Mouse (Mus musculus): ENCODE data around the gene Mapk12.
A peak's percentile ranks its signal among the peaks of the same experiment; 100 is the strongest.

Mapk12 gene

DNA sequence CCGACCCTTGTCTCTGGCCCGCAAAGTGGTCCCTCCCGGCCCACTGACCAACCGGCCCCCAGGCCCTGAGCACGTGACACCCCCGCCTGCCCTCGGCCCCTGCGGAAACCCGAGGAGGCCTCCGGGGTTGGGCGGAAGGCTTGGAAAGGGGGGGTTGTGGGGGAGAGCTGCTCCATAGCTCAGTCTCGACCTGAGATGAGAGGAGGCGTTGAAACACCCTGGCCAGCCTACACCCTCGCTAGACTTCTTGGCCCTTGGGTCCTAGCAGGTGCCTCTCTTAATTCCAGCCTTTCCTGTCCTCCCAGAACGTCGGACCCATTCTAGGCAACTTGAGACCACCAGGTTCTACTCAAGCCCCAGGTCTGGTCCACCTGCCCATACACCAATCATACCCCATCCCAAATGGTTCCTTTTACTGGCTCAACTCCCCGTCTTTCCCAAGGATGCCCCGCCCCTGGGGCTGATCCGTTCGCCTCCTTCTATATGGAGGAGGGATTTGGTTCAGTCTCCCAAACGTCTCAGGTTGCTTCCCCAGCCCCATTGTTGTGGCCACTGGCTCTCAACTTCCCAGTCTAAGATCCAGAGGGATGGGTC is at the start of gene Mapk12:
Gene Mapk12, minus strand, starts transcription at position 45 of the 594 bp plus-strand sequence.
- peak; percentile 74 for DNase-seq

DNA sequence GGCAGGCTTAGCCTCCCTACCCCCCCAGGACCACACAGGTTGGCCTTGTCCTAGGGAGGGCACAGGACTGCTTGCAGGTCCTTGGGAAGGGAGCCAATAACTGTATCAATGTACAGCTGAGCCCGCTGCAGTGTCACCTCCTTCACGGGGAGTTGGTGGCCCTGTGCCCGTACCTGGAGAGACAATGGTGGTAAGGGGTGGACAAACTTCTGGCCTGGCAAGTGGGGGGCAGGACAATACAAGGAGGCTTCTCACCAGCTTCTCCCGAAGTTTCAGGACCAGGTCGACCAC is 44.4 kb upstream of the Mapk12 start:
- DNase-seq, result no peak

DNA sequence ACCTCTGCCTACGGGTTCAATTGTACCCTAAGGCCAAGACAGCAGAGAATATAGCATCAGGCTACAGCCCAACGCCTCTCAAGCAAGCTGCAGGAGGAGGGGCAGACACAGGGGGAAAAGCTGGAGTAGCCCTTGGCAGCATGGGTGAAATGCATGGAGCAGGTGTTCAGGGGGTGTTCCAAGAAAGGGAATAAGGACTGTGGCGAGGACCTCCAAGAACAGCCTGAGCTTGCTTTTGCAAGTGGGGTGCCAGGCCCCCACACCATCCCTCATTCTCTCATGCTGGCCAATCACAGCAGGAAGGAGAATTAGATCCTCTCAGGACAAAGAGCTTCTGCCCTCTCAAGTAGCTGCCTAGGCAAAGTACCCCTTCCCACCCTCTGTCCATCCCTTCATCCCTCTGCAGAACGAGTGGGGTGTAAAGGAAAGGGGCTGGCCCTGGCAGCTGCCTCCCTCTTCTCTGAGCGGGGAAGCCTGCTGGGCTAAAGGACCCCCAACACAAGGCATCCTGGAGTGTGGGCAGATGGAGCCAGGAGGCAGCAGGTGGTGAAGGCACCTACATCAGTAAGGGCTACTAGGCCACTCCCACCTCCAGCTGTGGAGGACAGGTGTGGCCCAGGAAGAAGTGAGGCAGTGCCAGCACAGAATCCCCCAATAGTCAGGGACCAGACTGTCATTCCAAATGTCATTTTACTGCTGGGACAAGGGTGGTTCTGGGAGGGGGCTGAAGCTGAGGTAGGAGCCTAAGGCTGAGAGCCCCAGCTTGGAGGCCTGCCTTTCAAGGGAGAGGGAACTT is 43.8 kb upstream of the Mapk12 start:
- no peak for DNase-seq

DNA sequence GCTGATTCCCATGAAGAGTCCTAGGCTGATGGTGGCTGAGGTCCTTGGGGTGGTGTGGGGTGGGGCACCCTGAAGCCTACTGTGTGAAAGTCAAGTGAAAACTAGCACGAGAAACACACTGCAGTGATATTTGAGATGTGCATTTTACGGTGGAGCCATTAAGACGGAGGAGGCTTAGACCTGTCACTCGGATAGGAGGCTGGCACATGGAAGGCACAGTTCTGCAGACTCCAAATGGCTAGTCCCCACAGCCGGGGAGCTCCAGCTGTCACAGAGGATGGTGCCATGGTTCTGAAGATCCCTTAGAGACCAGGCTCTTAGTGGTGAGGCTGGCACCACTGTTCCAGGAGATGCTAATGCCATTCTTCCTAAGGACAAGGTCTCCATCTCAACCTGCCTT is 42.3 kb upstream of the Mapk12 start:
- DNase-seq, result peak; percentile 5

DNA sequence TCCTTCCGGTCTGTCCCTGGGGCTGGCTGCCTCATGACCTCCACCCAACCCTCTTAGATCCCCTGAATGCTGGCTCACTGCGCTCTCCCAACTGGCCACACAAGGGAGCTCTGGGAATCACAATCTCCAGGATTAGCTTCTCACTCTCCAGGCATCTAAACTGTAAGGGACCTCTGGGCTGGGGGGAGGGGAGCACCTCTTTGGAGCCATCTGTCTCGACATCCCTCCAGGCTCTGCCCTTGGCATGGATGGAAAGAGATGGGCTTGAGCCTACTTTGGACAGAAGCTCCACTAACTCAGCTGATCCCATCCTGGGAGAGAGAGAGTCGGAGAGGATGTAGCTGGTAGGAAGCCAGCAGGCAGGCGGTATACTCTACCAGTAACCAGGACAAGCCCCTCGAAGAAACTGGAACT is 41.8 kb upstream of the Mapk12 start:
- peak; percentile 89 for DNase-seq

DNA sequence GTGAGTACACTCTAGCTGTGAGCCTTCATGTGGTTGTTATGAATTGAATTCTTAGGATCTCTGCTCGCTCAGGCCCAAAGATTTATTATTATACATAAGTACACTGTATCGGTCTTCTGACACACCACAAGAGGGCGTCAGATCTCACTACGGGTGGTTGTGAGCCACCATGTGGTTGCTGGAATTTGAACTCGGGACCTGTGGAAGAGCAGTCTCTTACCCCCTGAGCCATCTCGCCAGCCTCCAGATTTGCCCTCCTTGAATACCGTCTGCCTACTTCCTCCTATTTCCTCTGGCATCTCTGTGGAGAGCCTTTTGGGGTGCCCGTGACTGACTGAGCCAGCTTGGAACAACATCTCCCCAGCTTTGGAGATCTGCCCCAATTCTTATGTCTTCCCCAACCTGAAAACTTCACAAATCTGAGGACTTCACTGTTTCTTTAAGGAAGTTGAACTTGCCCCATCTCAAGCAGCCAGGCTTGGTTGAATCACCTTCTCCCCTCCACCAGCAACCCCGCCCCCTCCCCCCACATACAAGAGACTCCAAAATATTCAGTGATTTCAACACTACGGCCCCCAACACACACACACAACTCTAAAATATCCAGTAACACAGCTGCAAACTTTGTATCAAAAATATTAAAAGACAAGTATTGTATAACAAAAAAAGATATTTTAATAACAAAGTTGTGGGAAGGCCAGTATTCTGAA is 41.2 kb upstream of the Mapk12 start:
- DNase-seq, result no peak

DNA sequence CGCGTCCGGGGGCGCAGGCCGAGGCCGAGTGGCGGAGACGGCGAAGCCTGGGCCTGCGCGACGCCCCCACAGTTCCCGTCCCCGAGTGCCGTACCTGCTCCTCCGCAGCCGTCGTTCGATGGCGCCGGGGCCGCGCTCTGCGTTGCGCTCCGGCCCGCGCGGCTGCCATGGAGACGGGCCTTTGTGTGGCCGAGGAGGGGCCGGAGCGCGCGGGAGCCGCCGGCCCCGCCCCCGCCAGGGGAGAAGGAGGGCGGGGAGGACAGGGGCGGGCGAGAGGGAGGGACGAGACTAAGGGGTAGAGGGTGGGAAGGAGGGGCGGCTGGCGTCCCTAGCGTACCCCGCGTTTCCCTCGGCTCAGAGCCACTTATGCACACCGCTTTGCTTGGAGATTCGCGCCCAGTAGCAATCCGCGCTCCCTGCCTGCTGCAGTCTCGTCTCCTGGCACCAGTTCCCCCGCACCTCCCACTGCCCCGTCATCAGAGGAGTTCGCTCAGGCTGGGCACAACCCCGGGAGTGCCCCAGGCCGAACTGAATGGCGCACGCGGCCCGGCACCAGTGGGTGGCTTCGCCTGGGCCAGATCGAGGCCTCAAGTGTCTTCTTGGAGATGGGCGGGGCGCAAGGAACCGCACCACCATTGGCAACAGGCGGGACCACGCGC is 40.2 kb upstream of the Mapk12 start, which contains the start of gene Plxnb2:
Gene Plxnb2, minus strand, starts transcription at position 218 of the 659 bp plus-strand sequence.
- peak; percentile 94 for DNase-seq

DNA sequence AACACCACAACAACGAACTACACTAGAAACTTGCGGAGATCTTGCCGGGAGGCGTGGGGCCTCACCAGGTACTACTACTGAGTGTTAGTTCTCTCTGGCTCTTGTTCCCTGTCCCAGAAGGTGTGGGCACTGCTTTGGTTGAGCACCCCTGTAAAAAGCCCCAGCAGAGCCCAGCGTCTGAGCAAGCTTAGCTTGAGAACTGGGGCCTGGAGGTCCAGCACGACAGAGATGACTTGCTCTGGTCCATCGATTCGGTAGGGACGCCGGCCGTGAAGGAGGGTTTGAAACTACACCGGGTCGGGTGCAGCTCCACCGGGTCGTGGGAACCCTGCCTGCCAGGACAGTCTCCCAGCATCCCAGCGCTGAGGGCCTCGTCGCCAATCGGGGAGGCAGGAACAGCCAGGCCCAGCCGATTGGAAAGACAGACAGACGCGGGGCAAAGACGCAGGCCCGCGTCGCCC is 39.6 kb upstream of the Mapk12 start:
- no peak for DNase-seq

DNA sequence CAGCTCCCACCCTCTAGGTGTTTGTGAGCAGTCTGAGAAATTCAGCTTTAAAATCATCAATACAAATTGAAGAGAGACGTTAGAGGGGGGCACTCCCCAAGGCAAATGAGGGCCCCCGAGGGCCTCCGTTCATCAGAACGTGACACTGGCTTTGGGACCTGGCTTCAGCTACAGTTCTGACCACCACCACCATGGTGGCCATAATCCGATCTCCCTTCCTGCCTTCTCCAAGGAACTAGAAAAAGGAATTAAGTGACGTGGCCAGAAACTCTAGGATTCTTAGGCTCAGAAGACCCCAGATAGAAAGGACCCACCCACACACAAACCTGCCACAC is 39.1 kb upstream of the Mapk12 start:
- DNase-seq, result no peak

DNA sequence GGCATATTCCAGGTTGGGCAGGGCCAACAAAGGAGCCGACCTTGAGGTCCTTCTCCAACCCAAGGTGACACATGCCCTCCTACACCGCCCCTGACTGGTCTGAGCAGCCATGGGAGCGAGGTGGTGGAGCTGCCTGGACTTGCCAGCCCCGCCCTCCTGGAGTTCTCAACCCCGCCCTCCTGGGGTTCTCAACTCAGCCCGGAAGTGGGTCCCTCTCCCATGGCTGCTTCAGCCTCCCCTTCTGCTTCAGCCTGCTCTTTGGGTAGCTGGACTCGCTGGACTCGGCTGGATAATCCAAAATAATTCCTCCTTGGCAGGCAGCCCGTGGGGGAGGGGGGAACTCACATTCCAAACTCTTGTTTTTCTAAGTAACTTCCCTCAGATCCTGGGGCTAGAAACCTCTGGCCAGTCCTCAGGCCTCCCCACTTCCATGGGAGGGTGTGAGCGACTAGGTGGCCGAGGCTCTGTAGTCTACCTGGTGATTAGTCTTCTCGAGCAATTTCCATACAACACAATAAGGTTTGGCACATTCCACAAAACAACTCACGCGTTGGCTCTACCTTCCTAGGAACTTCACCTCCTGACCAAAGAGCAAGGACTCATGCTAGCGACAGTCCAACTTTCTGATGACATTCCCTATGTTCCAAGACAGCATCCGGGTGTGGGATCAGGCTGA is 38.6 kb upstream of the Mapk12 start:
- DNase-seq, result peak; percentile 85

DNA sequence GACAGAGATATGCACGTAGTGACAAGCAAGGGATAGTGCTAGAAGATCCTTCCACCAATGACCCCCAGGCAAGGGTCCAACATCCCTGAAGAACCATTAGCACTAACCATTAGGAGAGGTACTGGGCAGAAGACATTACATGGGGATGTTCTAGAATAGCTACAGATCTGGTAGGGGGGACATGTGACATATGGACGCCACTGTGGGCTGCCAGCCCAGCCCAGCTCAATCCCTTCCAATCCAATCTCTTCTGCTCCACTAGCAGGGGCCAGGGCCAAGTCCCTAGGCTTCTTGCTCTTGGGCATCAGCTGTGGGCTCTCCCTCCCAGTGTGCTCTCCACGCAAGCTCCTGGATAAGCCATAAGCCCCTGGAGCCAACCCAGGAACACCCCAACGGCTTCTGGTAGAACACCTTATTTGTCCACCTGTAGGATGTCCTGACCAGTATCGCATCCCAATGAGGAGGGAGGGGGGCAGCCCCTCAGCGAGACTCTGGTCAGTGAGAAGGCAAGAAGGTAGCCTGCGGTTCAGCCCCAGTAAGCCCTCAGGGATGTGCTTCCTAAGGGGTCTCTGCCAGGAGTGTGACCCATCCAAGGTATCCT is 37.9 kb upstream of the Mapk12 start:
- DNase-seq, result peak; percentile 77

DNA sequence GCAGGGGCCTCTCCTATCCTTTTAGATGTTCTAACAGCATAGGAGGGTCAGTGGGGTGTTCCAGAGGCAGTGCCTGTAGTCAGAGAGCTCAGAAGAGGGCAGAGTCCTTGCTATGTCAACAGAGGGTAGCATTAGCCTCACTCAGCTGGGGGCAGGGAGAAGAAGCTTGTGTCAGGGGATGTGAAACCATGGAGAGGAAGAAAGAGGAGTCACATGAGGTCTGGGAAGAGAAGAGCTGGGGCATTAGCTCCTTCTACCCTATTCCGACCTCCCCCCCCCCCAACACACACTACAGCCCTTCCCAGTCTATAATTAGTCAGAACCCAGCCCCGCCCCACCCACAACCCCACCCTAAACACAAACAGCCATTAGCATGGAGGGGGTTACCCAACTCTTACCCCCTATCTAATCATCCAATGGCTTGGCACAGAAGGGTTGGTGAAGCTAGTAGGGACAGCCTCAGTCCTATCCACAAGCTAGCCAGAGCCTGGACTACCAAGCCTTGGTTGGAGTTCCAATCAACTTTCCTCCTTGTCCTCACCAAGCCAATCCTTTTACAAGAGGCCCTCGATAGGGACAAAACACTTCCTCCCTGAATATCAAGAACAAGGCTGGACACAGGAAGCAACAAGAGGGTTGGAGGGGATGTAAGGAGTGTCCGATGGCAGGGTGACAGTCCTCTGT is 37.2 kb upstream of the Mapk12 start:
- no peak for DNase-seq

DNA sequence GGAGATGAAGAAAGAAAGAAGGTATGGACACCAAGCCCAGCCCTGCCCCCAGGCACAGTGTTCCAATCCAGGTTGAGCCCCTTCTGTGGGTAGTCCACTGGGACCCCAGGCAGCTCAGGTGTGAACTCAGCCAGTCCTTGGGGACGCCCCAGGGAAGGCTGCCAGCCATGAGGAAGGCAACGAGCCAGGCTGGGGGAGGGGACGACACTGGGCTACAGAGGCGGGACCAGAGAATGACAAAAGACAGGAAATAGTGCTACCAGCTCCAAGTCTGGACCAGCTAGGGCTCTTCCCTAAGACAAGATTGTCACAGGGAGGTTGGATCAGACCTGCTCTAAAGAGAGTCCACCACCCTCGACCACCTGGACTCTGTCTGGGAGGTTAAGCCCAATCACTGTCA is 36.6 kb upstream of the Mapk12 start:
- peak; percentile 48 for DNase-seq

DNA sequence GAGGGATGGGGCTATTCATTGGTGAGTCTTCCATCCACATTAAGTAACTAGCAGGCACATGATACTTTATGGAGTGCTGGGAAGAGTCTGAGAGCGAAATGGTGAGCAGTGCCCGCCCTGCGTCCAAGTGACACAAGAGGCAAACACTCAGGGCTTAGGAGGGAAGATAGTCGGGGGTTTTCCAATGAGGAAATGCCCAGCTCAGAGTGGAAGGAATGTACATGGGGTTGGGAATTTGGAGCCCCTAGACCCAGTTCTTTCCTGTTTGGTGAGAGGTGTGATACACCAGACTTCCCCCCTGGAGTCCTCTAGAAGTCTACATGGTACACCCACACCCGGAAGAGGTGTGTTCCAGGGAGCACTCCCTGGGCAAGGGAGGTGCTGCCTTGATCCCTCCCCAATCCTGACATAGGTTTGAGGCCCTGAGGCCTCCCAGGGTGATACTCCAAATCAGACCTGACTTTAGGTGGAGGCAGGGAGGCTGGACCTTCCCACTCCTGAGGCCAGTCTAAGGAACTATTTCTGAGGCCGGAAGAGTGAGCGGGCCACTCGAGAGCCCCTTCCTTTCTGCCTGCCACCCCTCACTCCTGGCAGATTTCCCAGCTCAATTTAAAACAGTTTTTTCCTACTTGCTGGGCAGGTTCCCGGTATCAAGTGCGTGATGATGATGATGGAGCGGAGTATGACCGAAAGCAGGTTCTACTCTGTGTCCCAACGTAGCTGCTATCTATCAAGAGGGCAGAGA is 35.1 kb upstream of the Mapk12 start:
- DNase-seq, result no peak

DNA sequence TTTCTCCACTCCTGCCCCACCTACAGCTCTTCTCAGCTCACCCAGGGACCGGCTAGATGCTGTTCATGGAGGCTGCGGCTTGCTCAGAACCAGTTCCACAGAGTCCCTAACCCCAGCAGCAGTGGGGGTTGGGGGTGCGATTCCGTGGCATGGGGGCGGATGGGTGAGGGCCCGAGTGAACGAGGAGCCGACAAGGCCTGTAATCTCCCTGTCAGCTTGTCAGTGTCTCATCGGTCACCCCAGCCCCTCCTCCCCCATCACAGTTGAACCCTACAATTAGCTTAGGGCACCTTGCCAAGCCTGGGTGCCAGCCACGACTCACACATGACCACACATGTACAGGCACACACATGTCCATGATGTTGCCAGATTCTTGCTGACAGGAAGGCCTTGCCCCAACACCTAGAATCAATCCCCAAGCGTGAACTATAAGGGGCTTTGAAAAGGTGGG is 34.4 kb upstream of the Mapk12 start:
- peak; percentile 36 for DNase-seq

DNA sequence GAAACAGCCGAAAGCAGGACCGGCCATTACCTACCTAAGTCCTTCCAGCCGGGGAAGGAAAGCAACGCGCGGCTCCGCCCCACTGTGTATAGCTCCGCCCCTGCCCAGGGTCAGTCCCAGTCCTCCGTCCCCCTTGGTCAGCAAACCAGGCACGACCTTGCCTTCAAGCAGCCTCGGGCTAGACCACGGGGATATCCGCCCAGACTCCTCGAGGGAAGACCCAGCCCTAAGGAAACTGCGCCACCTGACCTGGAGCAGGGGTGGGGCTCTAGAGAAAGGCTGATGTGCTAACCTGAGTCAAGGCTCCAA is 33.4 kb upstream of the Mapk12 start:
- DNase-seq, result peak; percentile 74

DNA sequence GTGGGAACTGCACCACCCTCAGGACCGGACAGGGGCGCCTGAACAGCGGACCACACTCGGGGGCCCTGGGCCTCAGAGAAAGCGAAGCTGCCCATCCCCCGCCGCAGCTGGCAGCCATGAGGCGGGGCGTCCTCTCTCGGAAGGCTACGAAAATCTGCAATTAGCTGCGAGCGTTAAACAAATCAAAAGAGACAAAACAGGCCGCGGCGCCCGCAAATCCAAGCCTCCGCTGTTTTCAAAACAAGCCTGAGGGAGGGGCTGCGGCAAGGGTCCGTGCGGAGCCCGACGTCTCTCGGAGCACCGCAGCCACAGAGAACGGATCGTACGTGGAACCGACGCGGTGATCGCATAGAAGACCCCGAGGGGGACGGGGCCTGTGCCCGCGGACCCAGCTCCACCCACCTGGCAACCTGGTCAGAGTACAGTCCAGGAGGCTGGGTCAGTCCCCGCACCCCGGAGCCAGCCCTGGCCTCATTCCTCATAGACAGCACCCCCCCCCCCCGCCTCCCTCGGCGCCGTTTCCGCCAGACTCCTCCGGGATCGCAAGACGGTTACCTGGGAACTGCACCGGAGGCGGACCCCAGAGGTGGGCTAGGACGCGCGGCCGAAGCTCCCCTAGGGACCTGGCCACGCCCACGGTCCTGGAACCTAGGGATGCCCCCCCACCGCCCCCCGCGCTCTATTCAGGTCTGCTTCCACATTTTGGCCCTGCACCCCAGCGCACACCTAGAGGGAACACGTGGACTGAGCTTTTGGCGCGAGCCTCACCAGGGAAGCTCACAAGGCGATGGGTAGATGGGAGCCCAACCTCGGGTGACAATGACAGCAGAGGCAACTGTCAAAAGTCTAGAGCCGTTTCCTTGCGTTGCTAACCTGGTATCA is 32.8 kb upstream of the Mapk12 start:
- peak; percentile 82 for DNase-seq

DNA sequence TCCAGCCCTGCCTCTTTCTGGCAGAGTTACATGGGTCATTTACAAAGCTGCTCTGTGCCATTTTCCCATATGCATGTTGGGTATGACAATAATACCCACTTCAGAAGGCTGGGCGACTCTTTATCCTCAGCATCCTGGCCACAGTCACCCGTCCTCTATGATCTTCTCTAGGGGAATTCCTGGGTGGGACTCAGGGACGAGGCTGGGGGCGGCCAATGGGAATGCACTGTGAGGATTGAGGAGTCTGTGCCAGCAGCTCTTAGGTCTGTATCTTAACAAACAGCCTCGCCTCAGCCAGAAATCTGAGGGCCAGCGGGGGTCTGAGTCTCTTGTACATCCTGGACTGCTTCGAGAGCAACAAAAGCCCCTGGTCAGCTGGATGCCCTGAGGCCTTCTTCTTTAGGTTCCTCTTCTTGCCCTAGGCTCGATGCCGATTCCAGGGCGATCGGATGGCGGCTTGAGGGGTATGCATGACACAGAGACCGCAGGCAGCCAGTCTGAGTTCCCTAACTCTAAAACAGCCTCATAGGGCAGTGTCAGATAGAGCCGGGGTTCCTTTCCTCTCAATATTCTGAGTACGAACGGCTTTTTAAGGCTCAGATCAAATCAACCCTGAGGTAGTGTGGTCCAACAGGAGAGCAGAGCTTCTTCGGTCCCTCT is 31.9 kb upstream of the Mapk12 start:
- no peak for DNase-seq

DNA sequence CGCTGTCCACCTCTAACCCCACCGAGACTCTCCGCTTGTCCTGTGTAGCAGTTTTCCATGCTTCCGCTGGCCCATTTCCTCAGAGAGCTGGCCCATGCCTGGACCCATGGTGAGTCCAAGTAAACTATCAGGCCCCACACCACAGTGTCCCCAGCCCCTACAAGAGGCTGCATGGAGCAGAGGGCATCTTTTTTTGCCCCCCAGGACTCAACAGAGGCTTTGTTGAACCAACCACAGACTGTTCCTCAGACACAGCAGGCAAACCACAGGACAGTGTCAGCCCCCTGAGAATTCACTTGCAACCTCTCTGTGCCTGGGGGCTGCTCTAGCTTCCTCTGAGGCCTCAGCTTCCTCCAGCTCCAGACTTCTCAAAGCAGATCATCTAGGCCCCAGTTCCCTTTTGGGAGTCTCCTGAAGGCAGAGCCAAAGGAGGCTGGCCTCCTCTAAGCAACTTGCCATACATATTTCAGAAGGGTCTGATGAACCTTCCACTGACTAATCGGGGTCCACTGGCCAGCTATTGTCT is 31.1 kb upstream of the Mapk12 start:
- DNase-seq, result no peak
